Mouse (Mus musculus): ENCODE results near the gene Ttc9. TPM values are rescaled to one million over a fixed set of nuclear protein-coding genes. Genes with fewer than 3 reads are reported as not detected.

Ttc9 gene
- polyA plus RNA-seq, 1 experiment from 2014 or later: 0.58 TPM

GRCm38 (mm10) chr12:81623377-81623776 is 7.7 kb upstream of the Ttc9 start:
- H3K4me3 ChIP-seq (ENCODE audit: low read depth, low read length): no peak overlapping the region
- no peaks in the 10 kb centered on the region for H3K36me3 ChIP-seq (ENCODE audit: control insufficient read depth, insufficient read depth, low read length)
- no peak for DNase-seq (ENCODE audit: low spot score)
- no peak overlapping the region for H3K9ac ChIP-seq (ENCODE audit: low read depth, low read length)
- ATAC-seq (replicated peaks; ENCODE audit: low FRiP score): no peak
- H3K4me2 ChIP-seq: no peak overlapping the region
- H3K9me3 ChIP-seq (ENCODE audit: control insufficient read depth, low read length): no peaks in the 10 kb centered on the region
- peaks cover 4% of the 10 kb centered on the region for H3K27me3 ChIP-seq (replicated peaks; ENCODE audit: control insufficient read depth, insufficient read depth, low read length)
- 73% methylated on average over 4 of the region's 4 CpGs for WGBS
- H3K4me1 ChIP-seq (replicated peaks; ENCODE audit: control insufficient read depth, insufficient read depth, low read length): no peaks in the 10 kb centered on the region
- no peak overlapping the region for H3K27ac ChIP-seq (ENCODE audit: low read depth, low read length)

GRCm38 (mm10) chr12:81626226-81626861 is 4.7 kb upstream of the Ttc9 start:
- H3K9ac ChIP-seq (ENCODE audit: low read depth, low read length): no peak overlapping the region
- WGBS: 69% methylated on average over 12 of the region's 12 CpGs
- ATAC-seq (replicated peaks; ENCODE audit: low FRiP score) (no peak), DNase-seq (ENCODE audit: low spot score) (no peak)
- no peaks in the 10 kb centered on the region for H3K4me1 ChIP-seq (replicated peaks; ENCODE audit: control insufficient read depth, insufficient read depth, low read length)
- H3K36me3 ChIP-seq (ENCODE audit: control insufficient read depth, insufficient read depth, low read length): no peaks in the 10 kb centered on the region
- no peak overlapping the region for H3K27ac ChIP-seq (ENCODE audit: low read depth, low read length)
- H3K4me3 ChIP-seq (ENCODE audit: low read depth, low read length): no peak overlapping the region
- H3K27me3 ChIP-seq (replicated peaks; ENCODE audit: control insufficient read depth, insufficient read depth, low read length): peaks cover 32% of the 10 kb centered on the region
- no peak overlapping the region for H3K4me2 ChIP-seq
- no peaks in the 10 kb centered on the region for H3K9me3 ChIP-seq (ENCODE audit: control insufficient read depth, low read length)

- 82% methylated on average over 6 of the region's 6 CpGs for WGBS
- Histone ChIP-seq H3K4me2 (no peak overlapping the region), H3K27ac (ENCODE audit: low read depth, low read length) (no peak overlapping the region), H3K9ac (ENCODE audit: low read depth, low read length) (no peak overlapping the region), H3K4me3 (ENCODE audit: low read depth, low read length) (no peak overlapping the region), H3K9me3 (ENCODE audit: control insufficient read depth, low read length) (no peaks in the 10 kb centered on the region), H3K4me1 (replicated peaks; ENCODE audit: control insufficient read depth, insufficient read depth, low read length) (no peaks in the 10 kb centered on the region), H3K36me3 (ENCODE audit: control insufficient read depth, insufficient read depth, low read length) (no peaks in the 10 kb centered on the region), H3K27me3 (replicated peaks; ENCODE audit: control insufficient read depth, insufficient read depth, low read length) (peaks cover 43% of the 10 kb centered on the region)
- no peak for DNase-seq (ENCODE audit: low spot score)
- no peak for ATAC-seq (replicated peaks; ENCODE audit: low FRiP score)
Observed at GRCm38 (mm10) chr12:81627426-81627825, 3.6 kb upstream of the Ttc9 start.

GRCm38 (mm10) chr12:81628091-81628490 is 3.0 kb upstream of the Ttc9 start:
- no peaks in the 10 kb centered on the region for H3K4me1 ChIP-seq (replicated peaks; ENCODE audit: control insufficient read depth, insufficient read depth, low read length)
- 76% methylated on average over 4 of the region's 4 CpGs for WGBS
- no peak overlapping the region for H3K4me3 ChIP-seq (ENCODE audit: low read depth, low read length)
- H3K27ac ChIP-seq (ENCODE audit: low read depth, low read length): no peak overlapping the region
- no peak overlapping the region for H3K9ac ChIP-seq (ENCODE audit: low read depth, low read length)
- ATAC-seq (replicated peaks; ENCODE audit: low FRiP score) (no peak), DNase-seq (ENCODE audit: low spot score) (no peak)
- H3K4me2 ChIP-seq: no peak overlapping the region
- no peaks in the 10 kb centered on the region for H3K36me3 ChIP-seq (ENCODE audit: control insufficient read depth, insufficient read depth, low read length)
- peaks cover 50% of the 10 kb centered on the region for H3K27me3 ChIP-seq (replicated peaks; ENCODE audit: control insufficient read depth, insufficient read depth, low read length)
- no peaks in the 10 kb centered on the region for H3K9me3 ChIP-seq (ENCODE audit: control insufficient read depth, low read length)

- Histone ChIP-seq H3K27ac (ENCODE audit: low read depth, low read length) (no peak overlapping the region), H3K36me3 (ENCODE audit: control insufficient read depth, insufficient read depth, low read length) (no peaks in the 10 kb centered on the region), H3K4me3 (ENCODE audit: low read depth, low read length) (peak overlapping the region; percentile 51), H3K4me2 (peak overlapping the region; percentile 80), H3K4me1 (replicated peaks; ENCODE audit: control insufficient read depth, insufficient read depth, low read length) (no peaks in the 10 kb centered on the region), H3K9ac (ENCODE audit: low read depth, low read length) (no peak overlapping the region), H3K9me3 (ENCODE audit: control insufficient read depth, low read length) (no peaks in the 10 kb centered on the region), H3K27me3 (replicated peaks; ENCODE audit: control insufficient read depth, insufficient read depth, low read length) (peaks cover 58% of the 10 kb centered on the region)
- ATAC-seq (replicated peaks; ENCODE audit: low FRiP score) (no peak), DNase-seq (ENCODE audit: low spot score) (no peak)
- WGBS: 2% methylated on average over 16 of the region's 16 CpGs
Observed at GRCm38 (mm10) chr12:81630520-81630914, 532 bp upstream of the Ttc9 start.

- H3K27ac ChIP-seq (ENCODE audit: low read depth, low read length): no peak overlapping the region
- H3K4me1 ChIP-seq (replicated peaks; ENCODE audit: control insufficient read depth, insufficient read depth, low read length): no peaks in the 10 kb centered on the region
- ATAC-seq (replicated peaks; ENCODE audit: low FRiP score): no peak
- peaks cover 58% of the 10 kb centered on the region for H3K27me3 ChIP-seq (replicated peaks; ENCODE audit: control insufficient read depth, insufficient read depth, low read length)
- H3K9ac ChIP-seq (ENCODE audit: low read depth, low read length): no peak overlapping the region; the same call in 1 of the 2 replicates
- peak overlapping the region; percentile 51 for H3K4me3 ChIP-seq (ENCODE audit: low read depth, low read length)
- peak; percentile 36 for DNase-seq (ENCODE audit: low spot score)
- H3K36me3 ChIP-seq (ENCODE audit: control insufficient read depth, insufficient read depth, low read length): no peaks in the 10 kb centered on the region
- H3K9me3 ChIP-seq (ENCODE audit: control insufficient read depth, low read length): no peaks in the 10 kb centered on the region
- WGBS: 5% methylated on average over 31 of the region's 31 CpGs
- peak overlapping the region; percentile 80 for H3K4me2 ChIP-seq
Observed at GRCm38 (mm10) chr12:81631661-81632401, 782 bp downstream of the Ttc9 start.

- Histone ChIP-seq H3K4me3 (ENCODE audit: low read depth, low read length) (no peak overlapping the region), H3K9ac (ENCODE audit: low read depth, low read length) (no peak overlapping the region), H3K27me3 (replicated peaks; ENCODE audit: control insufficient read depth, insufficient read depth, low read length) (peaks cover 55% of the 10 kb centered on the region), H3K36me3 (ENCODE audit: control insufficient read depth, insufficient read depth, low read length) (no peaks in the 10 kb centered on the region), H3K9me3 (ENCODE audit: control insufficient read depth, low read length) (no peaks in the 10 kb centered on the region), H3K4me1 (replicated peaks; ENCODE audit: control insufficient read depth, insufficient read depth, low read length) (no peaks in the 10 kb centered on the region), H3K27ac (ENCODE audit: low read depth, low read length) (no peak overlapping the region), H3K4me2 (no peak overlapping the region)
- DNase-seq (ENCODE audit: low spot score) (no peak), ATAC-seq (replicated peaks; ENCODE audit: low FRiP score) (no peak)
- WGBS: 64% methylated on average over 2 of the region's 2 CpGs
Observed at GRCm38 (mm10) chr12:81633246-81633645, 2.2 kb downstream of the Ttc9 start.

- no peak overlapping the region for H3K9ac ChIP-seq (ENCODE audit: low read depth, low read length)
- no peak overlapping the region for H3K4me2 ChIP-seq
- H3K9me3 ChIP-seq (ENCODE audit: control insufficient read depth, low read length): no peaks in the 10 kb centered on the region
- DNase-seq (ENCODE audit: low spot score) (no peak), ATAC-seq (replicated peaks; ENCODE audit: low FRiP score) (no peak)
- H3K4me1 ChIP-seq (replicated peaks; ENCODE audit: control insufficient read depth, insufficient read depth, low read length): no peaks in the 10 kb centered on the region
- H3K4me3 ChIP-seq (ENCODE audit: low read depth, low read length): no peak overlapping the region
- no peaks in the 10 kb centered on the region for H3K36me3 ChIP-seq (ENCODE audit: control insufficient read depth, insufficient read depth, low read length)
- WGBS: 64% methylated on average over 5 of the region's 5 CpGs
- no peaks in the 10 kb centered on the region for H3K27me3 ChIP-seq (replicated peaks; ENCODE audit: control insufficient read depth, insufficient read depth, low read length)
- H3K27ac ChIP-seq (ENCODE audit: low read depth, low read length): no peak overlapping the region
Observed at GRCm38 (mm10) chr12:81640656-81641055, 9.6 kb downstream of the Ttc9 start.
